In genomic region chr8:43179189-43179588, GRCm38 (mm10) we compare ENCODE assay signal across 14 mouse cellular contexts. TPM values are rescaled to one million over a fixed set of nuclear protein-coding genes. Genes with fewer than 3 reads are reported as not detected.
DNase-seq lines count a peak whose midpoint lies in the region; ATAC-seq and TF ChIP-seq lines count a peak whose summit lies in the region.
"Had no signal": no experiment of that assay in that cellular context is flagged by ENCODE, and none has a peak within 500 bp of the region (broad histone marks: within the 10 kb centered on the region; RNA-seq: fewer than 3 reads in every experiment).

No protein-coding gene starts in this region.

- no peaks in the 10 kb centered on the region for H3K36me3 ChIP-seq in kidney, embryonic 15.5 days
- H3K36me3 ChIP-seq in kidney, embryonic 16.5 days (ENCODE audit: insufficient read depth, low read length), result no peaks in the 10 kb centered on the region
- H3K36me3 ChIP-seq: limb, embryonic 13.5 days had no signal

- H3K9me3 ChIP-seq in kidney, embryonic 15.5 days (replicated peaks), result no peaks in the 10 kb centered on the region; the same call in 1 of the 2 replicates
- H3K9me3 ChIP-seq in kidney, embryonic 16.5 days (ENCODE audit: low read length), result peaks cover 2% of the 10 kb centered on the region; the same call in 1 of the 2 replicates
- H3K9me3 ChIP-seq: limb, embryonic 13.5 days had no signal

- H3K4me1 ChIP-seq in kidney, embryonic 15.5 days, result no peaks in the 10 kb centered on the region
- H3K4me1 ChIP-seq in kidney, embryonic 16.5 days (ENCODE audit: insufficient read depth, low read length), result no peaks in the 10 kb centered on the region
- H3K4me1 ChIP-seq in lung, adult 2 months (ENCODE audit: control insufficient read depth, insufficient read depth, low read length), result no peaks in the 10 kb centered on the region
- H3K4me1 ChIP-seq: limb, embryonic 13.5 days had no signal

- H3K4me3 ChIP-seq in kidney, embryonic 15.5 days (replicated peaks), result no peak overlapping the region
- no peak overlapping the region for H3K4me3 ChIP-seq in kidney, embryonic 16.5 days (ENCODE audit: low read length)
- H3K4me3 ChIP-seq in lung, adult 2 months (replicated peaks; ENCODE audit: extremely low read depth, low read depth, low read length), result no peak overlapping the region
- H3K4me3 ChIP-seq: gastrocnemius, adult 2 months; limb, embryonic 13.5 days had no signal

- no peak for TF ChIP-seq POLR2A in lung, adult 2 months (IDR thresholded peaks at IDR 0.05; ENCODE audit: borderline replicate concordance, extremely low read depth, low read depth, low read length)

- peak; percentile 4 to 16 for DNase-seq in urinary bladder, postnatal 36 days (ENCODE audit: low spot score in 2 of 2)
- no peak for DNase-seq in urinary bladder, adult 2 months (ENCODE audit: low spot score)
- DNase-seq in lung, adult 2 months, result peak; percentile 5
- DNase-seq in spleen, postnatal 10 days (ENCODE audit: low spot score in 2 of 2), result no peak
- no peak for DNase-seq in thymus, postnatal 10 days (ENCODE audit: low spot score in 2 of 2)
- DNase-seq in gastrocnemius, adult 18-20 months (ENCODE audit: low spot score), result no peak
- DNase-seq: cerebellum, postnatal 25 days; gastrocnemius, adult 2 months; thymus, postnatal 14 days had no signal

- H3K4me2 ChIP-seq in kidney, embryonic 15.5 days, result no peak overlapping the region
- no peak overlapping the region for H3K4me2 ChIP-seq in kidney, embryonic 16.5 days (replicated peaks; ENCODE audit: low read depth, low read length)
- H3K4me2 ChIP-seq: limb, embryonic 13.5 days had no signal

- peak; percentile 36 for ATAC-seq in kidney, embryonic 15.5 days (replicated peaks; ENCODE audit: low FRiP score)
- ATAC-seq in kidney, embryonic 16.5 days (ENCODE audit: low FRiP score, low TSS enrichment), result no peak; the same call in 1 of the 2 replicates

- H3K9ac ChIP-seq in kidney, embryonic 15.5 days, result no peak overlapping the region
- no peak overlapping the region for H3K9ac ChIP-seq in kidney, embryonic 16.5 days (replicated peaks; ENCODE audit: low read length)
- H3K9ac ChIP-seq: limb, embryonic 13.5 days had no signal

- no peaks in the 10 kb centered on the region for H3K27me3 ChIP-seq in kidney, embryonic 15.5 days
- H3K27me3 ChIP-seq in kidney, embryonic 16.5 days (ENCODE audit: insufficient read depth, low read length), result no peaks in the 10 kb centered on the region
- H3K27me3 ChIP-seq: limb, embryonic 13.5 days had no signal

- 55% methylated on average over 4 of the region's 4 CpGs for WGBS in kidney, embryonic 15.5 days
- 44% methylated on average over 4 of the region's 4 CpGs for WGBS in kidney, embryonic 16.5 days
- WGBS in lung, adult 2 months, result 32% methylated on average over 4 of the region's 4 CpGs

- H3K27ac ChIP-seq in kidney, embryonic 15.5 days, result no peak overlapping the region
- no peak overlapping the region for H3K27ac ChIP-seq in kidney, embryonic 16.5 days (ENCODE audit: low read length)
- H3K27ac ChIP-seq: gastrocnemius, adult 2 months; limb, embryonic 13.5 days had no signal

- TF ChIP-seq CTCF in lung, adult 2 months (IDR thresholded peaks at IDR 0.05; ENCODE audit: insufficient read depth, low read length), result no peak

RNA-seq across cellular contexts. Expression of gene Triml2, which starts 1.2 kb away (rescaled TPM):
- not detected in 2 replicates for polyA plus RNA-seq in kidney, embryonic 15.5 days (2015; fragmentation: Nextera tagmentation; extraction: Ambion mirVana)
- not detected in 2 replicates for polyA plus RNA-seq in kidney, embryonic 16.5 days (2015; fragmentation: Nextera tagmentation; extraction: Ambion mirVana)
- polyA plus RNA-seq in urinary bladder, adult 2 months (2012; rRNA removed), result not detected in 2 replicates
- not detected in 2 replicates for polyA plus RNA-seq in lung, adult 2 months (2012; rRNA removed)
- not detected for total RNA-seq in gastrocnemius, adult 18-20 months (2021)
- total RNA-seq: gastrocnemius, adult 2 months; layer of hippocampus, adult 18-20 months; megakaryocyte progenitor cell, adult 5-6 weeks had no signal
- polyA plus RNA-seq: limb, embryonic 13.5 days had no signal

RNA-seq across cellular contexts. Expression of gene Triml1, which starts 37.9 kb away (rescaled TPM):
- not detected in 2 replicates for polyA plus RNA-seq in kidney, embryonic 15.5 days (2015; fragmentation: Nextera tagmentation; extraction: Ambion mirVana)
- polyA plus RNA-seq in kidney, embryonic 16.5 days (2015; fragmentation: Nextera tagmentation; extraction: Ambion mirVana), result not detected in 2 replicates
- polyA plus RNA-seq in urinary bladder, adult 2 months (2012; rRNA removed), result not detected in 2 replicates
- not detected in 2 replicates for polyA plus RNA-seq in lung, adult 2 months (2012; rRNA removed)
- not detected for total RNA-seq in gastrocnemius, adult 18-20 months (2021)
- total RNA-seq: gastrocnemius, adult 2 months; layer of hippocampus, adult 18-20 months; megakaryocyte progenitor cell, adult 5-6 weeks had no signal
- polyA plus RNA-seq: limb, embryonic 13.5 days had no signal

Comparison
In these comparisons a context has a peak if more than half of its experiments do, and no peak if none do; other contexts are left out.
1. DNase-seq: peak in urinary bladder, postnatal 36 days (2 of 2) and lung, adult 2 months (single experiment); none in urinary bladder, adult 2 months (single experiment), spleen, postnatal 10 days (0 of 2), thymus, postnatal 10 days (0 of 2) and gastrocnemius, adult 18-20 months (single experiment).